Mouse (Mus musculus) large intestine, adult 2 months (tissue): Measurements from ENCODE around the gene Prodh2. TPM values are rescaled to one million over a fixed set of nuclear protein-coding genes. Genes with fewer than 3 reads are reported as not detected.

Experiments
- DNase-seq: peaks from one replicate; pipeline ENCODE4 v3.0.0-alpha.2; 2012; ENCODE audit warnings: low read depth, low spot score
- WGBS: fragments of 180-500 bp; shearing (Covaris S2); methylation state at CpG from one replicate; pipeline ENCODE4 v1.1.7; 2018; 5-methylcytosine and 5-hydroxymethylcytosine counted together
- polyA plus RNA-seq: library from polyadenylated mRNA; depleted of rRNA; stranded (reverse); fragments of >200 nt; gene quantifications from 2 replicates; pipeline ENCODE4 v1.2.3, GENCODE M21; 2012

The Prodh2 gene
- polyA plus RNA-seq, 1 experiment: 1.6 TPM

DNA sequence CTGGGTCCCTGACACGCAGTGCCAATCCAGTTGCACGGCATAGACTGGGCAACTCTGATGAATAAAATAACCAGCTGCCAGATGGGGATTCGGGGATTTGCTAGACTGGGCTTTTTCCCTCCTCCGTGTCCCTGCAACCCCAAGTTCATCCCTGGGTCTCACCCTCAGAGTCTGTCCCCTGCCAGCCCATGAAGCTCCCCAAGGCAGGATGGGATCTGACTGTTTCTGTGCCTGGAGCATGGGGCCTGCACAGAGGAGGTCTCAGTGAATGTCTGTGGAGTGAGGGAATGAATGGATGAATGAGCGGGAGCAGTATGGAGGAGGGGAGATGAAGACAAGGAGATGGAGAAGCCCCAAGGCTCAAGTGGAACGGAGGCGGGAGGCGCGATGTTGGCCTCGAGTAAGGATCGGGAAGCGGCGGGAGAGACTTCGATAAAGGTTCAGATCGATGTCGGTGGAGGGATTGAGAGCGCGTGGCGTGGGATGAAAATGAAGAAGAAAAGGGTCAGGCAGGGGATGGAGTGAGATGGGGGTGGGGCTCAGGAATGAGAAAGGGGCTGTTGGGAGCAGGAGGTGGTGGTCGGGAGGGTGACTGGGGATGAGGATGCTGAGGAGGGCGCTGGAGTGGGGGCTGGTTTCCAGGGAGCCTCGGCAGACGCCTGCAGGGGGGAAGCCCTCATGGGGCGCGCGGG is 40.7 kb downstream of the Prodh2 start:
- DNase-seq: no peak
- WGBS: 28% methylated on average over 26 of the region's 26 CpGs

DNA sequence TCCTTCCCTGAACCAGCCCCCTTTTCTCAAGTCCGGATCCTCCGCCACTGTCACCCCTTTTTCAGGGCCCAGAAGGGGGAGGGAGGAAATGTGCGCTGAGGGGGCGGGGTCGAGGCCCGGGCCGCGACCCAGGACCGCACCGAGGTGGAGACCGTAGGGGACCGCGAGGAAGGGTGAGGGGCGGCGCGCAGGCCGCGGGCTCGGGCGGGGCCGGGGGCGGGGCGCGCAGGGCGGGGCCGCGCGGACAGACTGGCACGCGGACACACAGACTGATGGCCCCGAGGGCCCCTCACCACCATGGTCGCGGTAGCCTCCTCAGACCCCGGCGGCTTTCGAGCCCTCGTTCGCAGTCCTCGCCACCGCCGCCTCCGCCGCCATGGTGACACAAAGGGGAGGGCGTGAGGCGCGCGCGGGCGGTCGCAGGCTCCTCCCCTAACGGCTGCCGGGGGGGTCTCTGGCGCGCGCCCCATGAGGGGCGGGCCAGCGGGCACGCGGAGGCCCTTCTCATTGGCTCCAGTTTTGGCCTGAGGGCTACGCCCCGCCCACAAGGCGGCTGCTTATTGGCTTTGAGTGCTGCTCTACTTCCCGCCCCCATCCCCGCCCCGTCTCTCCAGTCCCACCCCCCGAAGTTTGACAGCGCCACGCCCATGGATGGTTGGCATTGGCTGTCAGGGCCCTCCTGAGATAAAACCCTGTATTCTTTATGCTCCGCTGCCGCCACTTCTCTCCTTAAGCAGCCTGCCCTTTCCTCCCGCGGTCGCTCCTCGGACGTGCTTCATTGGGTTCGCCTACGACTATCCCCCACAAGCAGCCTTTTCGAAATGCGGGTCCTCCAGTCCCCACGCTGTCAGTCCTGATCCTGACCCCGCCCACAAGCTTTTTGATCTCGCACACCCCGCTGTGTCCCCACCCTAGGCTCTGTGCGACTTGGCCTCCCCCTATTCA is 41.5 kb downstream of the Prodh2 start, which contains the start of gene Arhgap33:
Gene Arhgap33 (minus strand): TSS at position 428 of the 945 bp plus-strand sequence.
- peak; percentile 83 for DNase-seq
- under 1% methylated on average over 84 of the region's 84 CpGs for WGBS

DNA sequence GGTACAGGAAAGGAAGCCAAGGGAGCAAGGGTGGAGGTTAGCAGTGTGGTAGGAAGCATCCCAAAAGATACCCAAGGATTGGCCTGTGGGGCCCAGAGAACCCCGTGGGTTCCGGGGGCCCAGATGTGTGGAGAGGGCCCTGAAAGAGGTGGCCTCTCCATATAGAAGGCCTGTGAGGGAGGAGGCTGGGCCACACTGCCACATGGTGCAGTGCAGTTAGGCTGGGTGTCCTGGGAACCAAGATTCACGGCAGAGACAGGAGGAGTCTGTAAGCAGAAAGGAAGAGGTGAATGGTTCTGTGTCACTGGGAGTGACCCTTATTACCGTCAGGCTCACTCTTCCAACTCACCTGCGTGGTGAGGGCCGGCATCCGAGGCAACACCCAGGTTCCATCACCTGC is 47.1 kb downstream of the Prodh2 start:
- WGBS: 93% methylated on average over 7 of the region's 7 CpGs
- no peak for DNase-seq

DNA sequence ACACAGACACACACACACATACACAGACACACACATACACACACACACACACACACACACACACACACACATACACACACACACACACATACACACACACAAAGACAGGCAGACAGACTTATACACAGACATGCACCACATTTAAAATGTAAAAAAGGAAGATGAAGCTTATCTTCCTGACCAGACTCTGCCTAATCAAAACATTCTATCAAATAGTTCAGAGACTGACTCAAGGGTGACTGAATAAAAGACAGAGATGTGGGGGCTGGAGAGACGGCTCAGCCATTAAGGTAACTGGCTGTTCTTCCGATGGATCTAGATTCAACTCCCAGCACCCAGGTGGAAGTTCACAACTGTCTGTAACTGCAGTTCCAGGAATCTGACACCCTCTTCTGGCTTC is 50.9 kb downstream of the Prodh2 start:
- no peak for DNase-seq
- WGBS: 92% methylated on average over 2 of the region's 2 CpGs

DNA sequence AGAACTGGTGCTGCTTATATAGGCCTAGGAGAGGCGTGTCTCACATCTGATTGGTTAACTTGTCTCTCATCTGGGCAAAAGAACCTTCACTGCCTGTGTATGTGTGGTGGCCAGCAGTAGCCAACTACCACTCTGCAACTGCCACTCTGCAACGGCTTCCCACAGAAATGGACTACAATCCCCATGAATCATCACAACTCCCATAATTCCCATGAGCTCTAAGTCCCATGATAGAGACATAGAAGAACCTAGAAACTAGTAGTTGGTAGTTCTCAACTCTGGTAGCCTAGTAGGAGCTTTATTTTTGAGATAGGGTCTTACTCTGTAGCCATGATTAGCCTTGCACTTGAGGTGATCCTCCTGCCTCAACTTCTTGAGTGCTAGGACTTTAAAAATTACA is 56.5 kb downstream of the Prodh2 start:
- WGBS: 84% methylated on average over 2 of the region's 2 CpGs
- DNase-seq: no peak

DNA sequence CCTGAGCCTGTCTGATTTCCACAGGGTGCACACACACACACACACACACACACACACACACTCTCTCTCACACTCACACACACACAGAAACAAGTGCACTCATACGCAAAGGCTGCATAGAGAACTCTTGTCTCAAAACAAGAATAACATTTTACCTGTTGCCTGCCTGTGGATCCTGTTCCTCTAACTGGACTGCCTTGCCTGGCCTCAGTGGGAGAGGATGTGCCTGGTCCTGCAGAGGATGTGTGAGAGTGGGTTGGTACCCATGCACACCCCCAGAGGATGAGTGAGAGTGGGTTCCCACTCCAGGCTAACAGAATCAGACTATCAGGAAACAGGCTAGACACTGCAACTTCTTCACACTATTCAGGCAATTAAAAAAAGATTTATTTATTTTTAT is 57.2 kb downstream of the Prodh2 start:
- 97% methylated on average over 1 of the region's 1 CpGs for WGBS
- DNase-seq: no peak

DNA sequence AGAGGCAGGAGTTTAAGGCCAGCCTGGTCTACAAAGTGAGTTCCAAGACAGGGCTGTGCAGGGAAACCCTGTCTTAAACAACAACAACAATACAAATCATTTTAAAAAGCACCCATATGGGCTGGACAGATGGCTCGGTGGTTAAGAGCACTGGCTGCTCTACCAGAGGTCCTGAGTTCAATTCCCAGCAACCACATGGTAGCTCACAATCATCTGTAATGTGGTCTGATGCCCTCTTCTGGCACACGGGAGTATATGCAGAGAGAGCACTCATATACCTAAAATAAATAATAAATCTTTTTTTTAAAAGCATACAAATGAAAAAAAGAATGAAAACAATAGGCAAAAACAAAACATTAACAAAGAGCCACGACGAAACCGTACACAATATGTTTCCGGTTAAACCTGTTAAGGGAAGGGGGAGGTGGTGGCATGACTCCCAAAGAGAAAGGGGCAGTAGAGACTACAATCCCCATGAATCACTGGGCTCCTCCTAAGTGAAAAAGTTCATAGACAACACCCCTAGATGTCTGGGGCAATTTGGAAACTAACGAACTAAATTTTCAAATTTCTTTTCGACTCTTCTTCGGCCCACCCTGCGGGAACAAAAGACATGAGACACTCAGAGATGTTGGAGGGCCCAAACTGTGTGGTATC is 58.2 kb downstream of the Prodh2 start:
- DNase-seq: no peak
- 2% methylated on average over 10 of the region's 10 CpGs for WGBS

DNA sequence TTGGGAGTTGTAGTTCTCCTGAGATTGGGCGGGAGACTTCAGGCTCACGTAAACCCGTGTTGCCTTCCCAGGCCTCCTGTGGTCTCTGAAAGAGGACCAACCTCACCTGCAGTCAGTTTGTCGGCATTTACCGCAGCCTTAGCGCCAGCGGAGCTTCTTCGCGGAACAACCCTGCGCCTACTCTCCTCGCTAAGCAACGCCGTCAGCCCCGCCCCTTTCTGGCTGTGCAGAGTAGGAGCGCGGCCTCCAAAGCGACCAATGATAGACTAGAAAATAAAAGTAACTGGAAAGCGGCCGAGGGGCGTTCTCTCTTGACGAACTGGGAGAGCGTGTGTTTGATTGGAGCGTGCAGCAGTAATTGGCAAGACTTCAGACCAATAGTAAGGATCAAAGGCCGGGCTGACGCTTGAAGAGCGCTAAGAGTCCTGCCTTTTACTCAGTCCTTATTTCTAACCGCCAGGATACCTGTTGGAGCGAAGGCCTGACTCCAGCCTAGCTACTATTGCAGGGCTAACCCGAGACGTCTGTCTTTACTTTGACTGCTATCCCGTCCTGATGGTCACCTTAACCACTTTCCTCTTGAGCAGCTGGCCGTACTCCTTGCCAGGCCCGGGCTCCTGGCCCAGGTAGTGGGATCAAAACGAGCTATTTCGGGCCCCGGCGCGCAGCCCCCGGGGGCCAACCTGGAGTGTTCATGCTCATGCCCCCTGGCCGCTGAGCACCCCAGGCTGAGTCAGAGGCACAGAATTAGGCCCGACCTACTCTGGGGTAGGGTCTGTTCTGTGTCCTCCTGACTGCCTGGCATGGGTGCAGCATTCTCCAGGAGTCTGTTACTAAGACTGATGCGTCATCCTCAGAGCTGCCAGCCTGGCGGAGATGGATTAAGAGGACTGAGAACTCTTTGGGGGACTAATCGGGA is 58.9 kb downstream of the Prodh2 start, which contains the start of the genes Hspb6 and Proser3:
Gene Hspb6 (plus strand): TSS at position 77 of the 919 bp plus-strand sequence.
Gene Proser3 (minus strand): TSS at position 198 of the 919 bp plus-strand sequence.
- DNase-seq: peak; percentile 98
- whole genome bisulfite sequencing: under 1% methylated on average over 44 of the region's 44 CpGs

DNA sequence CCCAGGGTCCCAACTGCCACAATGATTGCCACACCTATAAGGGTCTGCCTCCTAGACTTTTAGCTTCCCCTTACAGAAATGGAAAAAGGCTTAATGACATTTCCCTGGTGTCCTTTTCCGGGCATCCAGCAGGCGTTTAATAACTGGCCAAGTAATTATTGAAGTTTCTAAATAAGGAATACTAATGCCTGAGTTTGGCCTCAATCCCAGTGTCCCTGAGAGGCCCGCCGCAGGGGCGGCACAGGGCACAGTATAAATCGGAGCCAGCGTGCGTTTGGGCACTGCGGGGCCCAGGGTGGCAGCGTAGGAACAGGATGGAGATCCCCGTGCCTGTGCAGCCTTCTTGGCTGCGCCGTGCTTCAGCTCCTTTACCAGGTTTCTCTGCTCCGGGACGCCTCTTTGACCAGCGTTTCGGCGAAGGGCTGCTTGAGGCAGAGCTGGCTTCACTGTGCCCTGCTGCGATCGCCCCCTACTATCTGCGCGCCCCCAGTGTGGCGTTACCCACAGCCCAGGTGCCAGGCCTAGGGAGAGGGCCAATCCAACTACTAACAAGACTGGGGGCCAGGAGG is 59.7 kb downstream of the Prodh2 start:
- no peak for DNase-seq
- 2% methylated on average over 23 of the region's 23 CpGs for WGBS

DNA sequence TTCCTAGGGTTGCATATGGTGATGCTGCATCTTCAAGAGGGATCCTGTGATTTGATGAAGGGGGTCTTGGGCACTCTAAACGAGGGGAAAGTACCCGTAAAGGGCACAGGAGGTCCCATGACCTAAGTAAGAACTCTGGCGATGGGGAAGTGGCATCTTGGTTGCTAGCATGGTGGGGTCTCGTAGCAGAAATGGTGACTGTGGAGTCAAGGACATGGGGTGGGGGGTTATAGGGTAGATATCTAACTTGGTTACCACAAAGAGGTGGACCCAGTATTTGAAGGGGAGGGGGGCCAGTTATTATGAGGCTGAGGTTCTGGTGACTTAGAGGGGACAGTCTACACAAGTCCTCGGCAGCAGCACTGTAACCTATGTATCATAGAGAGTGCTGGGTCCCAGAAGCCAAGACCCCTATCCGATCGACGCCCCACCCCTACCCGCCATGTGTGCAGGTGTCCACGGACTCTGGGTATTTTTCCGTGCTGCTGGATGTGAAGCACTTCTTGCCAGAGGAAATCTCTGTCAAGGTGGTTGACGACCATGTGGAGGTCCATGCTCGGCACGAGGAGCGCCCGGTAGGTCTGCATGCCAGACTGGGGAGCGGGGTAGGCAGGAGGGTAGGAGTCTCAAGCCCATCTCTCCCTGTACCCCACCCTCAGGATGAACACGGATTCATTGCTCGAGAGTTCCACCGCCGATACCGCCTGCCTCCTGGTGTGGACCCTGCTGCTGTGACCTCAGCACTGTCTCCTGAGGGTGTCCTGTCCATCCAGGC is 60.6 kb downstream of the Prodh2 start:
- DNase-seq: no peak
- WGBS: 81% methylated on average over 22 of the region's 22 CpGs

DNA sequence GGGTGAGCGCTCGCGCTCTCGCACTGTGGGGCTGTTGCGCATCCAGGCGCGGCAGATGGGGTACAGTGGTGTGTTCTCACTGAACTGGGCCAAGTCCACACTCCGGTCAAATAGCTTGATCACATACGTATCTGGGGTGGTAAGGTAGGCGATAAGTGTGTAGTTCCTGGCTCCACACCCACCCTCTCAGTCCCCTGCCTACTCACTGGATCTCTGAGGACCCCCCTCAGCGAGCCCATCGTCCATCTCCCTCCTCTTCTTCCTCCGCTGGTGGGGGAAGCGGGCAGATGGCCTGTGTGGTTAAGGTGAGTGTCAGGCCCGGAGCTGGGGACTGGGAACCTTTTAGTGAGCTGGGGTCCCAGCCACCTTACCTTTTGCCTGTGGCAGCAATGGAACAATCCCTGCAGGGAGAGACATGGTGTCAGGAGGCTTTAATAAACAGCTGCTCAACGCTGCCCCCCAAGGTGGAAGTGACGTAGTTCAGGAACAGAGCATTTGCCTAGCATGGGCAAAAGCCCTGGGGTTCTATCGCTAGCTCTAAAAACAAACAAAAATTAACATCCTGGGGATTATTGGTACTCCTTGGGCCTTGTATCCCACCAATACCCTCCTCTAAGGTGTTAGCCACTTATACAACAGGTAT is 63.6 kb downstream of the Prodh2 start:
- 92% methylated on average over 18 of the region's 18 CpGs for WGBS
- DNase-seq: no peak

DNA sequence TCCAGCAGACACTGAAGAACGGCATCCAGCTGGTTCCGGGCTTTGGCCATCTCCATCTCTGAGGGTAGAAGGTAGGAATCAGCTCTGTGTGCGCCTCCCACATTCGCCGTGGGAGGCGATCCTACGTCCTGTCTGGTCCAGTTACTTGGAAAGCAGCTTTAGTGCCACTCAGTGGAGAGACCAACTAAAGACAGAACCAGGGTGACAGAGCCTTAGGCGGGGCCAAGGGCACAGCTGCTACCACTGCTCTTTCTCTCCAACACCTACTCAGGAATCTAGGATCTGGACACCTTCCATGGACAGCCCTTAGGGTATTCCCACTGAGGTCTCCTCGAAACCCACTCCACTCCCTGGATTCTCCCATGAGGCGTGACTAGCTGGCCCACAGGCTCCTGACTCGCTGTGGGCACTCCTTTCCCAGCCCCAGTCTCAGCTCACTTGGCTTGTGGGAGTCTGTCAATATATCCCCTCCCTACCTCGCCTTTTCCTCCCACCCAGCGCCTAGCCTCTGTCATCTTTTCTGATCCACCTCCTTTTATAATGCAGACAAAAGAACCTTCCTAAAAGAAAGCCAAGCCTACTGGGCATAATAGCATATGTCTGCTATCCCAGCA is 64.6 kb downstream of the Prodh2 start:
- 73% methylated on average over 13 of the region's 13 CpGs for WGBS
- no peak for DNase-seq

DNA sequence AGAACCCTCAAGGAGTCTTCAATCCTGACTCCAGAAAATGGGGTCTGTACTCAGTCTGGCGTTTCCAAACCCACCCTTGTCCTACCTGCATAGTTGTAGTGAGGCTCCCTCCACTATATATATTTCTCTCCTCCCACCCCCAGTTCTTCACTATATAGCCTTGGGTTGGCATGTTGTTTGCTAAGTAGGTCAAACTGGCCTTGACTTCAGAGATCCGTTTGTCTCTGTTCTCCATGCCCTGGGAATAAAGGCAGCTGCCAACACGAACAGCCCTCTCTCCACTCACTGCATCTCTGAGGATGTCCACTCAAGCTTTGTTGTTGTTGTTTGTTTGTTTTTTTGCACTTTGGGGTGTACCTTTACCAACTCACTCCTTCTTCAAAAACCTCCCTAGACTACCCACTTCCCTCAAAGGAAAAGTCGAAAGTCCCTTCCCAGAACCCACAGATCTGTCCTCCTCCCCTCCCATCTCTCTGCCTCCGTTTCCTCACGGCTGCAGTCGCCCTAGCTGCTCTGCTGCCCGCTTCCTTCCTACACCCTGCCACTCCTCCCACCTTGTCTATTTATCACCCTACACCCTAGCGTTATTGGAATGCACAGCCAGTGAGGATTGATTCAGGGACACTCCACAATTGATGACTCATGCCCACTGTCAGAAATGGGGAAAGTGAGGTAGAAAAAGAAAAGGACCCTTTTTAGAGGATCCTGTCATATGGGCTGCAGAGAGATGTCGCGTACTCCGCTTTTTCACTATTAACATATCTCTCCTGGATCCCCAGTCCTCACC is 65.4 kb downstream of the Prodh2 start:
- DNase-seq: no peak
- WGBS: 6% methylated on average over 12 of the region's 12 CpGs

DNA sequence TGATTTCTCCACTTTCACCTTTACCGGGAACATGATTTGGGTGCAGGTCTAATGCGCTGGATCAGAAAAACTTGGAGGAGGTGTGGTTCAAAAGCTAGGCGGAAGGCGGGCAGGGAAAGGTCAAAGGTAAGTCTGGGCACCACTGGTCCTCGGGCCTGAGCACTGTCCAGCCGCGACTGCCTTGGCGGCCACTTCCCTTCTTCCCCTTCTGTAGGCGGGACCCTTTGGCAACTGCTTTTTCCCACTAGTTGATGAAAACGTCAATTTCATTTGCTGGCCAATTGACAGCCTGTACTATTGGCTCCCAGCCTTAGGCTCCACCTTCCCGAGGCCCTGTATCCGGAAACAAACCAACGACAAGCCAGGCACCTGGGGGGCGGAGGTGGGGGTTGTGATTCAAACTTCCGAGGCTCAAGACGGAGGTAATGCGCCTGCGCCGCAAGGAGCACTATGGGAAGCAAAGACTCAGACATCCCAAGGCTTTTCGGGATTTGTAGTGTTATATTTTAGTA is 66.1 kb downstream of the Prodh2 start, which contains the start of gene Lin37:
Gene Lin37 (minus strand): TSS at position 396 of the 512 bp plus-strand sequence.
- DNase-seq: peak; percentile 97

DNA sequence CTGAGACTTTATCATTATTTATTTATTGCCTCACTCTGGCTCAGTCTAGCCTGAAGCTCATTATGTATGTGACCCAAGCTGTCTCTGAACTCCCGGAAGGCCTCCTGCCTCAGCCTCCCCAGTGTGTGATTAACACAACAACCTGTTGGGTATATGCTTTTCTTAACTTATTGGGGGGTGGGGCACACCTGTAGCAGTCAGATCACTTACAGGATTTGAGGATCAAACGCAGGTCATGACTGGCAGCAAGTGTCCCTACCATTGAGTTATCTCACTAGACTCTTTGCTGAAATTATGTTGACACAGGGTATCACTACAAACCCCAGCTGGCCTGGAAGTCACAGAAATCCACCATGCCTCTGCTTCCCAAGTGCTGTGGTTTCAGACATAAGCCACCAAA is 66.9 kb downstream of the Prodh2 start:
- WGBS: 60% methylated on average over 2 of the region's 2 CpGs
- no peak for DNase-seq

More for the DNA sequence above, 66.1 kb downstream of the Prodh2 start, which contains the start of gene Lin37:
- under 1% methylated on average over 20 of the region's 20 CpGs for WGBS

DNA sequence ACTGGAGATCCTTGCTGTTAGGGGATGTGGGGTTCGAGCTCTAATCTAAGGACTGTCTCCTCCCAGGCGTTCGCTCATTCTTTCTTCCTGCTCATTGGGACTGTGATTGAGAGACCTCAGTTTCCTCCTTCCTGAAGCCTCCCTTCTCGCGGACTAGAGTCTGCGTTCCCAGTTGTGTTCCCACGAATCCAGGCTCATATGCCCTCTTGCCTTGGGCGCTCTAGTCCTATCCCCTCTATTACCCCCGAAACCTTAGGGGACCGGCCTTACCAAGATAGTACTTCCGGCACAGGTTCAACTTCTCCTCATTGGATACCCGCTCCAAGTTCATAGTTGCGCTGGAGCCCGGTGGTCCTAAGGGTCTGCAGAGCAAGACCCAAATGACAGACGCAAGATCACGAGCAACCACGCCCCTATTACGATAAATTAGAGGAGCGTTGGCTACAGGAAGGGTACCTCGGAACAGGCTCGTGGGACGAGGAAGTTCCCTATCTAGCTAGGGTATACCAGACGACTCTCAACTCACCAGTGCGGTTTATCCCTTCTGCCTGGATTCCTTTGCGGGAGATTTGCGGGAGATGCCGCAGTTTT is 69.2 kb downstream of the Prodh2 start:
- DNase-seq: no peak
- WGBS: under 1% methylated on average over 27 of the region's 27 CpGs
